ENCODE assay signal across 20 mouse cellular contexts in genomic region chr4:41156961-41157360, GRCm38 (mm10). TPM values are rescaled to one million over a fixed set of nuclear protein-coding genes. Genes with fewer than 3 reads are reported as not detected.
"Had no signal": no experiment of that assay in that cellular context is flagged by ENCODE, and none has a peak within 500 bp of the region (broad histone marks: within the 10 kb centered on the region; RNA-seq: fewer than 3 reads in every experiment).

No protein-coding gene starts in this region.

- H3K9ac ChIP-seq: limb, embryonic 13.5 days; liver, embryonic 15.5 days; midbrain, embryonic 13.5 days had no signal

- H3K27ac ChIP-seq: limb, embryonic 10.5 days; limb, embryonic 13.5 days; liver, embryonic 15.5 days; midbrain, embryonic 10.5 days; midbrain, embryonic 13.5 days; stomach, postnatal 0 days had no signal

- H3K4me1 ChIP-seq: midbrain, embryonic 10.5 days had no signal

- H3K36me3 ChIP-seq: limb, embryonic 13.5 days; midbrain, embryonic 13.5 days had no signal

- H3K9me3 ChIP-seq: limb, embryonic 10.5 days; limb, embryonic 13.5 days; liver, embryonic 15.5 days; midbrain, embryonic 10.5 days; midbrain, embryonic 13.5 days had no signal

- H3K27me3 ChIP-seq: limb, embryonic 13.5 days; liver, embryonic 15.5 days; midbrain, embryonic 13.5 days had no signal

- H3K4me3 ChIP-seq: limb, embryonic 10.5 days; limb, embryonic 13.5 days; liver, embryonic 15.5 days; midbrain, embryonic 10.5 days; midbrain, embryonic 13.5 days had no signal

- ATAC-seq: intestine, embryonic 16.5 days; midbrain, embryonic 13.5 days had no signal

- DNase-seq: kidney, adult 18-20 months; kidney, adult 9 months; kidney, postnatal 14 days; kidney, postnatal 4 days; layer of hippocampus, adult 9-11 months; lung, adult 2 months; lung, postnatal 14 days; lung, postnatal 4 days; right cerebral cortex, postnatal 25 days; thymus, adult 2 months; thymus, postnatal 14 days; thymus, postnatal 4 days had no signal

- H3K4me2 ChIP-seq: limb, embryonic 13.5 days; liver, embryonic 15.5 days; midbrain, embryonic 13.5 days had no signal

RNA-seq across cellular contexts. Expression of gene Aqp3, which starts 59.0 kb away (rescaled TPM):
- polyA plus RNA-seq: liver, adult 2 months had no signal
